Mouse (Mus musculus) lung, postnatal 0 days (tissue): ENCODE results near the gene Fgf4. TPM values are rescaled to one million over a fixed set of nuclear protein-coding genes. Genes with fewer than 3 reads are reported as not detected.

ENCODE experiments used
- ATAC-seq: fragments of 200-750 bp; cut with Nextera tagmentation; 2 replicates; pipeline ENCODE4 v1.8.0; 2017; ENCODE audit warnings: moderate library complexity
- DNase-seq: peaks from one replicate; pipeline ENCODE4 v3.0.0-alpha.2; 2016; ENCODE audit warnings: low spot score
- H3K27ac ChIP-seq: fragments of 300-500 bp; sonication (generic); 2 replicates; pipeline ENCODE4 v1.5.1; 2014; ENCODE audit warnings: antibody characterized with exemption, mild to moderate bottlenecking, low read length, mixed read lengths
- H3K27me3 ChIP-seq: fragments of 300-500 bp; sonication (generic); replicated peaks from 2 replicates; pipeline ENCODE4 v1.6.1; 2014; ENCODE audit warnings: low read length, mixed read lengths; ENCODE audit not compliant: insufficient read depth
- H3K36me3 ChIP-seq: fragments of 300-500 bp; sonication (generic); 2 replicates; pipeline ENCODE4 v1.6.1; 2014; ENCODE audit warnings: low read length, mixed read lengths; ENCODE audit not compliant: insufficient read depth
- H3K4me1 ChIP-seq: fragments of 300-500 bp; sonication (generic); 2 replicates; pipeline ENCODE4 v1.6.1; 2014; ENCODE audit warnings: antibody characterized with exemption, low read depth, low read length, mixed read lengths; ENCODE audit not compliant: insufficient read depth
- H3K4me2 ChIP-seq: fragments of 300-500 bp; sonication (generic); replicated peaks from 2 replicates; pipeline ENCODE4 v1.6.1; 2014; ENCODE audit warnings: low read depth, mild to moderate bottlenecking, low read length, moderate library complexity, mixed read lengths
- H3K4me3 ChIP-seq: fragments of 300-500 bp; sonication (generic); 2 replicates; pipeline ENCODE4 v1.5.1; 2014; ENCODE audit warnings: low read depth, low read length
- H3K9ac ChIP-seq: fragments of 300-500 bp; sonication (generic); replicated peaks from 2 replicates; pipeline ENCODE4 v1.6.1; 2014; ENCODE audit warnings: low read depth, mild to moderate bottlenecking
- H3K9me3 ChIP-seq: fragments of 300-500 bp; sonication (generic); 2 replicates; pipeline ENCODE4 v1.6.1; 2016; ENCODE audit warnings: low read length, mixed read lengths
- CTCF ChIP-seq: IDR thresholded peaks from 2 replicates; pipeline ENCODE4 v1.5.1; 2016; ENCODE audit warnings: antibody characterized with exemption, mild to moderate bottlenecking
- EP300 ChIP-seq: IDR thresholded peaks from 2 replicates; pipeline ENCODE4 v1.6.1; 2016; ENCODE audit warnings: antibody characterized with exemption, mild to moderate bottlenecking, control low read depth
- WGBS: fragments of 180-500 bp; shearing (Covaris S2); extraction: QIAGEN DNeasy Blood & Tissue Kit; methylation state at CpG from one replicate; pipeline ENCODE4 v1.1.7; 2014; 5-methylcytosine and 5-hydroxymethylcytosine counted together
- polyA plus RNA-seq: library from polyadenylated mRNA; unstranded; fragments of >200 nt; fragmentation: Nextera tagmentation; extraction: Ambion mirVana; gene quantifications from 2 replicates; pipeline ENCODE4 v1.2.1, GENCODE M21; 2015

The Fgf4 gene
- polyA plus RNA-seq, 1 experiment from 2014 or later, result not detected

DNA sequence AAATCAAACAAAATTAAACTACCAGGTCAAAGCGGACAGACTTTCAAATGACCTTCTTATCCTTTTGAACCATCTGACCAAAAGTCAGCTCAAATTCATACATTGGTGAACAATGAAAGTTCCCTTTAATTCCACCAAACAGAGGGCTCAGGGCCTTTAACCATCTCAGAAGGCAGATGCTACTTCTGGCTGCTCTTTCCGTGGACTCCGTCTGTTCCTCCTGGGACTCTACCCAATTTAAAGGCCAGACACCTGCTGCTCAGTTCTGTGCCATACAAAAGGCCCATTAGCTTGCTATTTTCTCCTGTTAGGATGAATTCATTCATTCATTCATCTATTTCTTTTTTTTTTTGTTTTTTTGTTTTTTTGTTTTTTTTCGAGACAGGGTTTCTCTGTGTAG, 65.7 kb downstream of the Fgf4 start:
- Histone ChIP-seq H3K27me3 (no peaks in the 10 kb centered on the region), H3K4me2 (no peak overlapping the region), H3K27ac (no peak overlapping the region), H3K9me3 (no peaks in the 10 kb centered on the region), H3K9ac (no peak overlapping the region), H3K36me3 (no peaks in the 10 kb centered on the region), H3K4me3 (no peak overlapping the region), H3K4me1 (no peaks in the 10 kb centered on the region; the same call in 1 of the 2 replicates)
- 82% methylated on average over 4 of the region's 4 CpGs for WGBS
- TF ChIP-seq EP300 (no peak), CTCF (no peak)
- no peak for ATAC-seq
- DNase-seq, result no peak

DNA sequence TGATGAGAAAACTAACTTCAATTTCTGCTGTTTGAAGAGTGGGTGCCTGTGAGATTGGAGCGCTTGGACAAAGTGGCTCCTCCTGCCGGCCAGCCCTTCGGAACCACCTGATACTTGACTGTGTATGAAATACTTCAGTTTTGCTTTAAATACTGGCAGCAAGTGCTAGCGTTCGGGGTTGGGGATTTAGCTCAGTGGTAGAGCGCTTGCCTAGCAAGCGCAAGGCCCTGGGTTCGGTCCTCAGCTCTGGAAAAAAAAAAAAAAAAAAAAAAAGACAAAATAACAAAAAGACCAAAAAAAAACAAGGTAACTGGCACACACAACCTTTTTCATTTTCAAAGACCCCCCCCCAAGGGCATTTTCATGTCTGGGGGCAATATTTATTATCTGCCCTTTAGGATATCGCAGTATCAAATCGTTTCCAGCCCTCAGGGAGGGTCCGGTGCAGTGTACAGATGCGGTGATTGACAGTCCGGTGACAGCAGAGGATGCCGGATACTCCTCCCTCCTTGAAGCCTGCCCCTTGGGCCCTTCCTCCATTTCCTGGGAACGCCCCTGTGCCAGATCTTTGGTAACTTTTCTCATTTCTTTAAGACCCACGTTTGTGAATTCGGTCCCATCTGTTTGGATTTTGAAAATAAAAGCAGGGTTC, 67.3 kb downstream of the Fgf4 start:
- DNase-seq, result peak; percentile 92
- Histone ChIP-seq H3K9ac (peak overlapping the region; percentile 72), H3K9me3 (no peaks in the 10 kb centered on the region), H3K4me2 (peak overlapping the region; percentile 76), H3K4me1 (no peaks in the 10 kb centered on the region; the same call in 1 of the 2 replicates), H3K4me3 (peak overlapping the region; percentile 64), H3K27ac (peak overlapping the region; percentile 16; the same call in 1 of the 2 replicates), H3K36me3 (peaks cover 3% of the 10 kb centered on the region), H3K27me3 (no peaks in the 10 kb centered on the region)
- TF ChIP-seq CTCF, result peak; percentile 47
- peak; percentile 50 for TF ChIP-seq EP300
- 5% methylated on average over 17 of the region's 17 CpGs for WGBS
- ATAC-seq, result peak; percentile 91

Other genes with a start within 250 kb of the Fgf4 start
- 69.0 and 77.2 TPM in 2 replicates for gene Ano1, start 95.4 kb upstream of the Fgf4 start, polyA plus RNA-seq
- not detected in 2 replicates for gene Fgf3, start 9.3 kb upstream of the Fgf4 start, polyA plus RNA-seq
- not detected in 2 replicates for gene Fgf15, start 49.2 kb downstream of the Fgf4 start, polyA plus RNA-seq
- 20.3 and 23.3 TPM in 2 replicates for gene LTO1, start 67.7 kb downstream of the Fgf4 start, polyA plus RNA-seq
- 68.4 and 75.5 TPM in 2 replicates for gene Ccnd1, start 92.6 kb downstream of the Fgf4 start, polyA plus RNA-seq